Mouse (Mus musculus) kidney, postnatal 25 days (tissue): ENCODE results near the gene Lyrm7.

ENCODE experiments used
- DNase-seq, 2 experiments: peaks; one replicate each; pipeline ENCODE4 v3.0.0; 2021; ENCODE audit warnings: mixed read lengths in 2 of 2

Lyrm7 gene

DNA sequence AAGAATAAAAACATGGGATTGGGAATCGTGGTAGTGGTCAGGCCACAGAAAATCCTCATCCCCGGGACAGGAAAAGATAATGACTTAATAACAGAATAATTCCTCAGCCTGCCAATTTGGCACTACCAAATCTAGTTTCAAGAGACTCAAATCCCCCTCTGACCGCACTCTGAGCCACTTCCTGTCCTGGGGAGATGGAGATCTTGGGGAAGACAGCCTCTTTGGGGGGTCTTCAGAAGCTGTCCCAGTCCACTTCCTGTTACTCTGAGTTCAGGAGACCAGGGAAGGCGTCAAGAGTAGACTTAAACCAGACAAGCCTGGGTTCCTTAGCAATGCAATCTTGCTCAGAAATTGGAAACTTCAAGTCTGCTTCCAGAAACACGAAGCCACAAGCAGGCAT, 15.8 kb downstream of the Lyrm7 start:
- DNase-seq: no peak

DNA sequence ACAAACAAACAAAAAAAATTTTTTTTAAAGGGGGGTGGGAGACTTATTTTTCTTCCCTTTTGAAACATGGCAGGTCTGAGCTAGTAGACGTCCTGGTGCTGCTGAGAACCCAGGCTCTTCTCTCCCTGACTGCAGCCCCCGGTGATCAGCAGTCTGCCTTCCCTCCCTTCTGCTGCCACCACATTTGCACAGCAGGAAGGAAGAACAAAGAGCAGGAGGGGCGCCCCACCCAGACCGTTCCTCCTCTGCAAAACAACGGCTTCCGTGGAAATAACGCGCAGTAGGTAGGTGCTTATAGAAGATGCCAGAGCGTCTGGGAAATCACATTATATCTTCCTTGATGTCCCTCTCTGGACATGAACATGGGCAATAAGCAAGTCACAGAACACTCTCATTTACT, 16.3 kb downstream of the Lyrm7 start:
- DNase-seq: no peak

DNA sequence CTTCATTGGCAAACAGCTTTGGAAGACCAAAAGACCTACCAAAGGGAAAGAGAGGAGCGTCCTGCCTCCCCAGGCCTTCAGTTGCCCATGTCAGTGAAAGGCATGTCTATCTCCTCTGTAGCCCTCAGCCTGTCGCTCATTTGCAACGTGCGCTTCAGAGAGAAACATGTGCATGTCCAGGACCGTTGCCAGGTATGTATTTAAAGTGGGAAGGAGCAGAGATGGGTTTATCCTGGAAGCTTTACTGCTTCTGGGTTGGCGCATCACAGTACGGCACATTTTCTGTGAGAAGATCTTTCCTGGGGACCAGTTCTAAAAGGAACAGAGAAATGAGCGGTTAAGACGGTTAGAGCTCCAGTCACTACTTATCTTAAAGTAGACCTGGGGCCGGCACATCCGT, 19.8 kb downstream of the Lyrm7 start:
- no peak for DNase-seq

DNA sequence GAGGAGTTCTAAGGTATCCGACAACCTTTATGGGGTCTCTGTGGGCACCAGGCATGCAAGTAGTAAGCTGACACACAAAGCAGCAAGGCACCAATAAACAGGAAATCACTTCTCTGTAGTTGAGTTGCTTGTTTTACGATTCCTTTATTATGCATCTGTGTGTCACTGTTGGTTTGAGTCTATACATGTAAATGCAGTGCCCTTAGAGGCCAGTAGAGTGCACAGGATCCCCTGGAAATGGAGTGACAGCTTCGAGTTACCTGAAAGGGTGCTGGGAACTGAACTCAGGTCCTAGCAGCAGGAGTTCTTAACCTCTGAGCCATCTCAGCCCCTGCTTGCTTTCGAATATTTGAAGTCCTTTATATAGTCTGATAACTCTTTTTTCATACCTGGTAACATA, 21.0 kb downstream of the Lyrm7 start:
- DNase-seq: no peak

DNA sequence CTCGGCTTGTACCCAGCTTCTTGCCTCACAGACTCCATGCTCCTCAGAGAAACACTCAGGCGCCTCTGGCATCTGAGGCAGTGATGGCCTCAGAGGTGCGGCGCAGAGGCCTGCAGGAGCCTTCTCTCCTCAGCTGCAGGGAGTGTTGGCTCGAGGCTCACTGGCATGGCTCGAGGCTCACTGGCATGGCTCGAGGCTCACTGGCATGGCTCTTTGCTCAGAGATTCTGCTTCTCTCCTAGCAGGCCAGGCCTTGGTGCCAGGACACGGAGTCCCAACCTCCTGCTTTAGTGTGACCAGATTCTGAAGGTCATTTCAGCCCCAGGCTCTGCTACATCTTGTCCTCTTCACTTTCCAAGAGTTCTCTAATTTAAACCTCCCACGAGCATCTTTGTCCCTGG, 24.6 kb downstream of the Lyrm7 start:
- peak; percentile 60 to 63 for DNase-seq

GRCm38 (mm10) chr11:54834596-54834995, 26.1 kb downstream of the Lyrm7 start:
- DNase-seq: no peak

DNA sequence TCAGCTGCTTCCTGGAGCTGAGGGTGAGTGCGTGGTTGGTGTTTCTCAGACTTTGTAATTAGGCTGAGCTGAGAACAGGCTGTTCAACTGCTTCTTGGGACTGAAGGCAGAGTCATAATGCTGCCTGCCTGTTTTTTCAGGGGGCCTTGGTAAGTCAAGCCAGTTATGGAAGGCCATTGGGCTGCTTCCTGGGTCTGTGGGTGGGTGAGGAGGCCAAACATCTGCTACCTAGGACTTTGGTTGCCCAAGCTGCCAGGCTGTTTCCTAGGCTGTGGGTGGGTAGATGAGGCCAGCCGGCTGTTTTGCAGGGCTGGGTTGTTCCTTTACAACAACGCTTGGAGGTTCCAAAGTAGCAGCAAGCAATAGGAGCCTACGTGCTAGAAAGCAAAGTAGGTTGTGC, 26.9 kb downstream of the Lyrm7 start:
- no peak for DNase-seq

DNA sequence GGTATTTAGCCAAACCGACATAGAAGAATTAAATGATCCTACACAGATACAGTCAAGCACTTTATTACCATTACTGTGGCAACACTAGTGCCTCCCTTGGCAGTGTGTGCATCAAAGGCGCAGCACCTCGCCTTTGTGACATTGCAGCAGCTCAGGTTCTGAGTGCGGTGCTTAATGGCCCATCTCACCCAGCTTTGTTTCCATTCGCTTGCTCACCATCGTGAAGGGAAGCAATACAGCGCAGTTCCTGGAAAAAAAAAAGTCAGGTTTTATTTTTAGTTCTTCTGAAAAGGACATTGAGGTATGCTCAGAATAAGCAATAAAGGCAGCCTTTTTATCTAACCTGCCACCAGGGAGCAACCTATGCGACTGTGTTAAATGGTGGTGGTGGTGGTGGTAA, 33.9 kb downstream of the Lyrm7 start:
- no peak for DNase-seq

GRCm38 (mm10) chr11:54825774-54826173, 34.9 kb downstream of the Lyrm7 start:
- no peak for DNase-seq

DNA sequence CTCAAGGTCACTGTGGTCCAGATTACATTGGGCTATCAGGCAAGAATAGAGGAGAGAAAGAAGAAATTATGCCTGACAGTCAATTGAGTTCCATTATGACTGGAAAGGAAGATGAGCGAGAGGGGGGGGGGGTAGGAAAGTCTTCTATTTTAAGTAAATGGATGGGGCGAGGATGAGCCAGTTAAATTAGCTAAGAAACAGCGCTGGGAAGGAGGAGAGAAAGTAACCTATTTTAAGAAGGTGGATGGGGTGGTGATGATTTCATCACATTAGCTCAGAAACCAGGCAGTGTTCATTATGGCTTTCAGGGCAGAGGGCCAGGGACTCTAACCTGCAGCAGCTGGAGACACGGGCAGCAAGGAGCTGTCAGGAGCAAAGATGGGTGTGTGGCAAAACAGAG, 37.2 kb downstream of the Lyrm7 start:
- no peak for DNase-seq

GRCm38 (mm10) chr11:54819489-54819888, 41.2 kb downstream of the Lyrm7 start:
- no peak for DNase-seq

- DNase-seq: no peak
These were observed 43.3 kb downstream of the Lyrm7 start for GRCm38 (mm10) chr11:54817449-54817848.

DNA sequence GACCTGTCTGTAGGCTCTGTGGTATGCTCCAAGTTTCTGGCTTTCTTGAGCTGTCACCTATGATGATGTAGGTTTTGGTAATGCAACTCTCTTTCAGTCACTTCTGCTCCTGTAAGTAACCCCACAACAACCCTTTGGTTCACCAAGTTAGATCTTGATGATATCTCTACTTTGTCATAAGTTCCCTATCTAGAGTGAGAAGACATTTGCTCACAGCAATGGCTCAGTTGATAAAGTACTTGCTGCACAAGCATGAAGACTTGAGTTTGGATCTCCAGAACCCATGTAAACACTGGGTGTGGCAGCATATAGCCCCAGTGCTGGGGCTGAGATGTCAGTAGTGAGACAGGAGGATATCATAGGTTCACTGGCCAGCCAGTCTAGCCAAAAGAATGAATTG, 45.1 kb downstream of the Lyrm7 start:
- no peak for DNase-seq

- DNase-seq: no peak
These were observed 47.8 kb downstream of the Lyrm7 start for GRCm38 (mm10) chr11:54812812-54813516.

GRCm38 (mm10) chr11:54812314-54812713, 48.4 kb downstream of the Lyrm7 start:
- no peak for DNase-seq

DNA sequence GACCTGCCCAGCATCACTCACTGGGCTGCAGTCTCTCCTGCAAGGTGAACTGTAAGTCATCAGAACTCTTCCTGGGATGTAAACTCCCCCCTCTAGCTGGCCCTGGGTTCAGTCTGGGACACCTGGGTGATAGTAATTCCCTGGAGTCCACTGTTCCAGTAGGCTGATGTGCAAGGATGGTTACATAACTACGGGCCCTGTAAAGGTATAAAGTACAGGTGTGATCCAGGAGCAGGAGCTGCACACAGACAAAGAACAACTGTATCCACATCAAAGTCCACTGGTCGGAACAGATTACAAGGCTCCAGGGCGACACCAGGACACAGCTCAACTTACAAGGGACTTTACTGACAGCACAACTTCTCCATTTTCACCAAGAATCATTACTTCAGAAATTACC, 49.7 kb downstream of the Lyrm7 start:
- DNase-seq: no peak

DNA sequence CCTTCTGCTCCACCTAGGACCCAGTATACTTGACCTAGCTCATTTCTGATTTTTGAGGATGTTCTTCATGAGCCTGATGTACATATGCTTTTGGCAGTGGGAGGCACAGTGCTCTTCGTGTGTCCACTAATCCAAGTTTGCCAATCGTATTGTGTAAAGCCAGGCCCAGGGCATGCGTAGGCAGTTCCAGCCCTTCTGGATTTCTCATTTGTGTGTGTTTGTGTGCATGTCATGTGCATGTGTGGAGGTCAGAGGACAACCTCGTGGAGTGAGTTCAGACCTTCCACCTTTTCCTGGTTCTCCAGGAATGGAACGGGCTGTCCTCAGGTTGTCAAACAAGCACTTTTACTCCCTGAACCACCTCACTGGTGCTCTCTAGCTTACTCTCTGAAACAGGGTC, 51.1 kb downstream of the Lyrm7 start:
- no peak for DNase-seq

GRCm38 (mm10) chr11:54808177-54808576, 52.5 kb downstream of the Lyrm7 start:
- DNase-seq: no peak

DNA sequence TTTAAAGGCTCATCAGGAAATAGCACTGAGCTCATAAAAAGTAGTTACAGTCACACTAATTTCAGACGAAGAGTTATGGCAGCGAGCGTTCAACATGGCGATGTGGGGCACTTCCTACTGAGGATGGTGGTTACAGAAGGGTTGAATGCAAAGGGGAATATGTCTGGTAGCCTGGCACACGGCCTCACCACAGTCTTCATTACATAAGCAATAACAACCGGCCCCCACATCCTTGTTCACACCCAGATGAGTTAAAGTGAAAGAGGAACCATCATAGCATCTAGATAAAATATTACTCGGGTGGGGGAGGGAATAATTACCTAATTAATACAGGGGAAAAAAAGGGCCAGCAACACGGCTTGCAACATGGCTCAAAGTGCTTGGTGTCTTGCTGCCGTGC, 53.0 kb downstream of the Lyrm7 start:
- DNase-seq: peak in 1 of 2 experiments; percentile 37

- no peak for DNase-seq
These were observed 53.8 kb downstream of the Lyrm7 start for GRCm38 (mm10) chr11:54806891-54807290.

GRCm38 (mm10) chr11:54805196-54805595, 55.5 kb downstream of the Lyrm7 start:
- peak; percentile 79 to 85 for DNase-seq

DNA sequence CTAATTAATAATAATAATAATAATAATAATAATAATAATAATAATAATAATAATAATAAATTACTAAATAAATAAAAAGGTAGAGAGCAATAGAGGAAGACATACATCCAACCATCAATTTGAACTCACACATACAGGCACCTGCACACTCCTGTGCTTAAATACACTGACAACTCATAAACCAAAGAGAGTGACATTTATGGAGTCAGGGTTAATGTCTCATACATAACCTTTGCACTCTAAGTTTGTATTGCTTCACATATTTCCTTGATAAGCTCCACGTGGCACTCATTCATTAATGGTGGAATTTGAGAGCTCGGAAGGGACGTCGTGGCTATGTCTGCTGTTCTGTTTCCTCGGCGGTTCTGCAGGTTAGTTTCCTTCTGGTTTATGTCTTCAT, 58.1 kb downstream of the Lyrm7 start:
- DNase-seq: no peak

- peak; percentile 57 to 79 for DNase-seq
These were observed 58.7 kb downstream of the Lyrm7 start for GRCm38 (mm10) chr11:54801791-54802558.

GRCm38 (mm10) chr11:54796551-54796950, 64.2 kb downstream of the Lyrm7 start:
- DNase-seq: peak in 1 of 2 experiments; percentile 34

- DNase-seq: no peak
These were observed 66.0 kb downstream of the Lyrm7 start for GRCm38 (mm10) chr11:54794678-54795077.
